Mouse (Mus musculus) layer of hippocampus, adult 9-10 months (tissue): Measurements from ENCODE around the gene Smap1.
"Not testable (repeated sequence)": the region's sequence is repeated elsewhere in the genome, so short reads cannot be mapped to it uniquely, and the experiment has no call there.

Experiments
- DNase-seq: peaks from one replicate; pipeline ENCODE4 v3.0.0; 2022; ENCODE audit warnings: low spot score

Smap1 gene

GRCm38 (mm10) chr1:23921711-23922529, at the start of gene Smap1:
Gene Smap1, minus strand, starts transcription at chr1:23922317.
- peak; percentile 29 for DNase-seq

- not testable (repeated sequence) for DNase-seq
Observed at GRCm38 (mm10) chr1:23971159-23971558, 49.0 kb upstream of the Smap1 start.

DNA sequence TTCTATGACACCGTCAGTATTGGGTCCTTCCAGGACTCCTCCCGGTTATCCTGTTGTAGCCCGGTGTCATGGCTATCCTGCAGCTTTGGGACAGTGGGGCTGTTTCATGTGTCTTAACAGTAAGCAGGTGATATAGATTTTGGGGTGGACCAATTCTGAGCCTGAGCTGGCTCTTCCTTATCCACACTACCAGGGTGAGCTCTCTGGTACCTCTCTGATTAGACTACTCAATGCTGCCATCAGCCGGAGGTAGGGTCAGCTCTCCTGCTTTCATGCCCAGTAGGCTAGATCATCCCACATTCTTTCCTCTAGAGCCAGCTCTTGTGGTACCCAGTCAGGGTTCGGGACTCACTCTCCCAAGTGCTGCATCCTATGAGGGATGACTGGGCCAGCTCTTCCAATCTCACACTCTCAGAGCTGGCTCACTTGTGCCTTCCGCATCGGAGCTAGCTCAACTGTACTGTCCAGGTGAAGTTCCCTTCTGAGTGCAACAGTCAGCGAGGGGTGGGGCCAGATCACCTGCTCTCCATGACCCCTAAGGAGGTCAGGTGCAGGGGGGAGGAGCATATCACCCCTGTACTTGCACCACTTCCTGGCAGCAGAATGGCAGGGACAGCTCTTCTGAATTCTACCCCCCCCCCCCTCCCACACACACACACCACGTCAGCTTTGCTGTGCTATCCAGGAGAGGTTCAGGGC, 46.1 kb upstream of the Smap1 start:
- DNase-seq: no peak

DNA sequence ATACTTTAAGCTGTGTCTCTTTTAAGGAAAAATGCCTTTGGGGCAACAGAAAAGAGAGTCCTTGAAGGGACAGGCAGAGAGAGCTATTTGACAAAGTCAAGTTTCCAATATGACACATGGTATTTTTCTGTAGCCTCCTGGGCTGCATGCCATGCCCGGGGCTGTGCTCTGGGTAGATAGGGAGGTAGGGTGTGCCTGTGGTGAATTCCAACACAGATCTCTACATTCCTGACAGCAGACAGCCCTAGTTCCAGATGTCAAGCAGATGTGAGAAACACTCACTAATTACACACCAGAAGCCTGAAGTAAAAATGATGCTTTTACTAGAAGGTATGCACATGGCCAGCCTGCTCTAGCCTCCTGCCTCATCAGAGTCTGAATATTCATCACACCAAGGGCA, 44.1 kb upstream of the Smap1 start:
- DNase-seq: no peak

- DNase-seq: no peak
Observed at GRCm38 (mm10) chr1:23959415-23959732, 37.3 kb upstream of the Smap1 start.

GRCm38 (mm10) chr1:23958668-23959414, 36.7 kb upstream of the Smap1 start:
- no peak for DNase-seq

- no peak for DNase-seq
Observed at GRCm38 (mm10) chr1:23958101-23958500, 36.0 kb upstream of the Smap1 start.

DNA sequence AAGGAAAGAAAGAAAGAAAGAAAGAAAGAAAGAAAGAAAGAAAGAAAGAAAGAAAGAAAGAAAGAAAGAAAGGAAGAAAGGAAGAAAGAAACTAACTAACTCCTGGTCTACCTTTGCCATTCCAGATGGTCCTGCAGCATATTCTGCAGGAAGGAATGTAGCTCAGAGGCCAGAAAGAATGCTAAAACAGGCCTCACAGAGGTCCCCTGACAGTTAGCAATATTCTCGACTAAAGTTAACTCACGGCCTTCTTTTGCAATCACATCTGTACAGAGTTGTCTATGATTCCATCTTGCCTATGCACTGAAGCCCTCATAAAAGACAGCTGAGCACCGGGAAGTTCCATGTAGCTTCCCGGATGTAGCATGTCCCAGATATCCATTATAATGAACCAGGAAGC, 33.4 kb upstream of the Smap1 start:
- no peak for DNase-seq

GRCm38 (mm10) chr1:23953921-23954320, 31.8 kb upstream of the Smap1 start:
- DNase-seq: no peak

GRCm38 (mm10) chr1:23948778-23949699, 26.9 kb upstream of the Smap1 start:
- DNase-seq: no peak

GRCm38 (mm10) chr1:23948290-23948689, 26.2 kb upstream of the Smap1 start:
- DNase-seq: no peak

DNA sequence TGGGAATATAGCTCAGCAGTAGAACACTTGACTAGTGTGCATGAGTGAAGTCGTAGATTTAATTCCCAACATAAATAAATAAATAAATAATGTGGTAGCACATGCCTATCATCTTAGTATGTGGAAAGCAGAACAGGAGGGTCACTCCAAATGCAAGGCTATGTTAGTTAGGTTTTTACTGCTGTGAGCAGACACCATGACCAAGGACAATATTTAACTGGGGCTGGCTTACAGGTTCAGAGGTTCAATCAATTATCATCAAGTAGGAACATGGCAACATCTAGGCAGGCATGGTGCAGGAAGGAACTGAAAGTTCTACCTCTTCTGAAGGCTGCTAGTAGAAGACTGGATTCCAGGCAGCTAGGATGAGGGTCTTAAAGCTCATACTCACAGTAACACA, 22.0 kb upstream of the Smap1 start:
- DNase-seq: no peak

DNA sequence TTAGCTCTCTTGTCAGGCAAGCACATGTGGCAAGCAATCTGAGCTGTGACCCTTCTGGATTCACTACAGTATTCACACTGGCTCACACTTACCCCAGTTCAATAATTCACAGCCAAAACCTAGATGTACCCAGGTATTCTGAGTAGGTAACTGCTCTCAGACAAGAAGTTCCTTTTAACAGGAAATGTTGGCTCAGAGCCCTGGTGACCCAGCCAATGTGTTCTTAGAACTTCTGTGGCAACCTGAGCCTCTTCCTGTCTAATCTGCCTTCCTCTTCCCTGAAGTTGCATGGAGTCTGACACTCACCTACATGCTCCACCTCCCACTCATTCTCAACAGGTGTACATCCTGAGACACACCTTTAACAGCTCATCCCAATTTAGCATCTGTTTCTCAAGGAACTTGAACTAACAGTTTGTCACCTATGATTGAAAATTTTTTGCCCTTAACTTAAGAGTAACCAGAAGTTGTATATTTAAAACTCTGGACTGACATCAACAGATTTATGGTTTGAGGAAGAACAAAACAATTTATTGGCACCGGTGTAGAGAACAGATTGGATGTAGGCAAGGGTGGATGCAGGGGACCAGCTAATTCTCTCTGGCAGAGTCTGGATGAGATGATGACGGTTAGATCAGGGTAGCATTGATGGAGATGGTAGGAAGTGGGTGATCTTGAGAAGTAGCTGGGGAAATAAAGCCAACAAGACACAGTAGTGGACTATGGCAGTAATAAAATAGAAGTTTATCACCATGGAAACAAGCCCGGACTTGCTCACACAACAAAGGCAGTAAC, 21.2 kb upstream of the Smap1 start:
- no peak for DNase-seq

DNA sequence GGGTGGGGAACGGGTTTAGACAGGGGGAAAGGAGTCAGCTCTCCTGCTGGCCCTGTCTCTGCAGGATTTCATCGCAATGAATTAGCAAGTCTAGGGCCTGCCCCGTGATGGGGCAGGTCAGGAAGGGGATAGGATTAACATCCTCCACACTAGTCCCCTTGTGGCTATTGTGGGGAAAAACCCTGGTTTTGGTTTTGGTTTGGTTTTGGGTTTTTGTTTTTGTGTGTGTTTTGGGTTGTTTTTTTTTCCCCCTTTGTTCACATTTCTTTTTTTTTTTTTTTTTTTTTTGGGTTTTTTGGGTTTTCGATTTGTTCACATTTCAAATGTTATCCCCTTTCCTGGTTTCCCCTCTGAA, 13.3 kb upstream of the Smap1 start:
- no peak for DNase-seq

GRCm38 (mm10) chr1:23934669-23935407, 12.7 kb upstream of the Smap1 start:
- DNase-seq: no peak

GRCm38 (mm10) chr1:23929410-23929809, 7.3 kb upstream of the Smap1 start:
- DNase-seq: no peak

GRCm38 (mm10) chr1:23928371-23928770, 6.3 kb upstream of the Smap1 start:
- no peak for DNase-seq

DNA sequence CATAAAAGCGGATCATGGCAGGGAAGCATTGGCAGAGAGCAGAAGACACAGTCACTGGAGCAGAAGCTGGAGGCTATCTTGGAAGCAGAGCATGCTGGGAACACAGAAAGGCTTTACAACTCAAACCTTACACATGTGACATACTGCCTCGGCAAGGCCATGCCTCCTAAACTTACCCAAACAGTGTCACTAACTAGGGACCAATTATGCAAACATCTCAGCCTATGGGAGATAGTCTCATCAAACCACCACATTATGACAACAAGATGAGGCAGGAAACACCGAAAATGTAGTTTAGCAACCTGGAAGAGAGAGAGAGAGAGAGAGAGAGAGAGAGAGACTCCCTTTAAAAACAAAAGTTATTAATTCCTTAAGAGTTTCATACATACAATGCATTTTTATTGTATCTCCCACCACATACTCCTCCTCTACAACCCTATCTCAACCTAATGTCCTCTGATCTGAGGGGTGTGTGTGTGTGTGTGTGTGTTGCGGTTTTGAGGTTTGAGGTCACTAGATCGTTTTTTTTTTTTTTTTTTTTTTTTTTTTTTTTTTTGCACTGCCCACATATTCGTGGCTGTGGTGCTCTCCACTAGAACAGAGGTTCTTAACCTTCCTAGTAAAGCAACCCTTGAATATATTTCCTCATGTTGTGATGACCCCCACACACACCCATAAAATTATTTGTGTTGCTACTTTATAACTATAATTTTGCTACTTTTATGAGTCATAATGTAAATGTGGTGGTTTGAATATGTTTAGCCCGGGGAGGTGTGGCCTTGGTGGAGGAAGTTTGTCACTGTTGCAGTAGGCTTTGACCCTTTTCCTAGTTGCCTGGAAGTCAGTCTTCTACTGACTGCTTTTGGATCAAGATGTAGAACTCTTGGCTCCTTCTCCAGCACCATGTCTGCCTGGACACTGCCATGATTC, 1.9 kb upstream of the Smap1 start:
- DNase-seq: no peak

DNA sequence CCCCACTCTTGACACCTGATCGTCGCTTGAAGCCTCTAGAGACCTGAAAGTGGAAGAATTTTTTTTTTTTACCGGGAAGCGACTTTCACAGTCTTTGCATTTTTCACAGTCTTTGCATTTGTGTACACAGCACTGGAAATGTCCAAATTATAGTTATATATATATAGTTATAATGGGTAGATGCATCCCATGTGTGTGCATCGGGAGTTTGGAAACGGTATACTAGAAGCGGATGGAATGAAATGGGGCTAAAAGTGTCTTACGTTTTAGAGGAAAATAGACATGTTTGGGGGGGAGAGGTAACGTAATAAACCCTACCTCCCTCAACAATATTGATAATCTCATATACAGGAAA, 390 bp upstream of the Smap1 start:
- no peak for DNase-seq
